Mouse (Mus musculus): Measurements from ENCODE around the gene Clk2. TPM values are rescaled to one million over a fixed set of nuclear protein-coding genes. Genes with fewer than 3 reads are reported as not detected.
"Not testable (repeated sequence)": the region's sequence is repeated elsewhere in the genome, so short reads cannot be mapped to it uniquely, and the experiment has no call there.

Clk2 gene
- total RNA-seq, 2 experiments from 2014 or later: 42.3 to 47.3 TPM

- DNase-seq (ENCODE audit: extremely low spot score in 1 of 2, low spot score in 2 of 2): peak in 1 of 2 experiments; percentile 31
- intact Hi-C loops (cut with DNase I): no loop called here
Observed at GRCm38 (mm10) chr3:89210162-89210561, 45.6 kb downstream of the Clk2 start.

DNA sequence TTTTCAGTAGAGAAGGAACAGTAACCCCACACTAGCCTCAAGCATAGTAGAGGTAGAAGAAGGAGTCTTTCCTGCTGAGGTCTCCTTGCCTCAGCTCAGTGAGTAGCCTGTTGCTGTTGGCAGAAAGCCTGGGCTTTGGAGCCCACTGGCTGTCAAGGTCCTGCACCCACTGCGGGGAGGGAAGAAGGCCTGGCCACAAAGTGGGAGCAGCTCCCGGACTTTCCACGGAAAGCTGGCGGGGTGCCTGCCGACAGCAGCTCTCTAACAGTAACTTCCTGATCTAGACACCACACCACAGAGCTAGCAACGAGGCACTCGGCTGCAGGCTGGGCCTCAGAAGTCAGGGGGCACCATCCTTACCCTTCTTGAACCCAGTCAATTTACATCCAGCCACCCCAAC is 46.1 kb downstream of the Clk2 start:
- DNase-seq (ENCODE audit: extremely low spot score in 1 of 2, low spot score in 2 of 2): peak in 1 of 2 experiments; percentile 76
- intact Hi-C loops (cut with DNase I): no loop called here

GRCm38 (mm10) chr3:89213803-89214530 is 49.4 kb downstream of the Clk2 start:
- intact Hi-C loops (cut with DNase I): no loop called here
- peak; percentile 91 to 95 for DNase-seq (ENCODE audit: extremely low spot score in 1 of 2, low spot score in 2 of 2)

GRCm38 (mm10) chr3:89214681-89215411 is 50.3 kb downstream of the Clk2 start, which contains the start of gene Thbs3:
TSS of gene Thbs3 (plus strand) at chr3:89215180.
- intact Hi-C loops (cut with DNase I): no loop called here
- peak in 1 of 2 experiments; percentile 63 for DNase-seq (ENCODE audit: extremely low spot score in 1 of 2, low spot score in 2 of 2)

- intact Hi-C loops (cut with DNase I): no loop called here
- peak; percentile 84 for DNase-seq (ENCODE audit: extremely low spot score in 1 of 2, low spot score in 2 of 2)
Observed at GRCm38 (mm10) chr3:89215853-89216252, 51.3 kb downstream of the Clk2 start.

DNA sequence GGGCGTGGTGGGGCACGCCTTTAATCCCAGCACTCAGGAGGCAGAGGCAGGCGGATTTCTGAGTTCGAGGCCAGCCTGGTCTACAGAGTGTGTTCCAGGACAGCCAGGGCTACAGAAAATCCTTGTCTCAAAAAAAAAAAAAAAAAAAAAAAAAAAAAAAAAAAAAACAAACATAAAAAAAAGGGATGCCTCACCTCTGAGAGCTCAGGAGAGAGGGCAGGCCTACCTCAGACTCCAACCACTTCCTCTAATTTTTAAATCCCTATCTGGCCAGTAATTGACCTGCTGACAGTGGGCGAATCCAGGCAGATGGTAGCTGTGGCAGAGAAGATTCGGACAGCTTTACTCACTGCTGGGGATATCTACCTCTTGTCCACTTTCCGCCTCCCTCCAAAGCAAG is 51.8 kb downstream of the Clk2 start:
- intact Hi-C loops (cut with DNase I); DNase-seq (ENCODE audit: extremely low spot score in 1 of 2, low spot score in 2 of 2): not testable (repeated sequence)

- intact Hi-C loops (cut with DNase I): no loop called here
- no peak for DNase-seq (ENCODE audit: extremely low spot score in 1 of 2, low spot score in 2 of 2)
Observed at GRCm38 (mm10) chr3:89218271-89218670, 53.7 kb downstream of the Clk2 start.

GRCm38 (mm10) chr3:89219546-89219945 is 55.0 kb downstream of the Clk2 start:
- DNase-seq (ENCODE audit: extremely low spot score in 1 of 2, low spot score in 2 of 2): no peak
- intact Hi-C loops (cut with DNase I): no loop called here

DNA sequence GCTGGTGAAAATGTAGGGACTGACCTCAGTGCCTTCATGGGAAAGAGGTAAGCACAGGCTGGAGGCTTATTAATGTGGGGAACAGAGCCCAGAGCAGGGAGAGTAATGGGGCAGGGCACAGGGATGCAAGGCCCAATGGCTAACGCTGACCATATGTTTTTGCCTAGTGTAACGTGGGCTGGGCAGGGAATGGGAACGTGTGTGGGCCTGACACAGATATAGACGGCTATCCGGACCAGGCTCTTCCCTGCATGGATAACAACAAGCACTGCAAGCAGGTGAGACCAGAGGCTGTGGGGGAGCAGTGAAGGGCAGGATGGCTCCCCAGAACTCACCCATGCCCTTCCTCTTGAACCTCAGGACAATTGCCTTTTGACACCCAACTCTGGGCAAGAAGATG is 56.6 kb downstream of the Clk2 start:
- intact Hi-C loops (cut with DNase I): no loop called here
- DNase-seq (ENCODE audit: extremely low spot score in 1 of 2, low spot score in 2 of 2): no peak

DNA sequence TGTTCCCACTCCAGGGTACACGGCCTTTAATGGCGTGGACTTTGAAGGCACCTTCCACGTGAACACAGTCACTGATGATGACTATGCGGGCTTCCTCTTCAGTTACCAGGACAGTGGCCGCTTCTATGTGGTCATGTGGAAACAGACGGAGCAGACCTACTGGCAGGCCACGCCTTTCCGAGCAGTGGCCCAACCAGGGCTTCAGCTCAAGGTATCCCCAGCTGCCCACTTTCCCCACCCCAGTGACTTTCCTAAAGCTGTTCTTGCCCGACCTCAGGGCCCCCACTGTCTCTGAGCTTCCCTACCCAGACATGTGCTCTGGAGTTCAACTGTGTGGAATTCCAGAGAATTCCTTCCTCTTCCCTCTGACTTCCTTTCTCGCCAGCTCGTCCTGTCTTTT is 60.2 kb downstream of the Clk2 start:
- DNase-seq (ENCODE audit: extremely low spot score in 1 of 2, low spot score in 2 of 2): peak in 1 of 2 experiments; percentile 27
- intact Hi-C loops (cut with DNase I): no loop called here

DNA sequence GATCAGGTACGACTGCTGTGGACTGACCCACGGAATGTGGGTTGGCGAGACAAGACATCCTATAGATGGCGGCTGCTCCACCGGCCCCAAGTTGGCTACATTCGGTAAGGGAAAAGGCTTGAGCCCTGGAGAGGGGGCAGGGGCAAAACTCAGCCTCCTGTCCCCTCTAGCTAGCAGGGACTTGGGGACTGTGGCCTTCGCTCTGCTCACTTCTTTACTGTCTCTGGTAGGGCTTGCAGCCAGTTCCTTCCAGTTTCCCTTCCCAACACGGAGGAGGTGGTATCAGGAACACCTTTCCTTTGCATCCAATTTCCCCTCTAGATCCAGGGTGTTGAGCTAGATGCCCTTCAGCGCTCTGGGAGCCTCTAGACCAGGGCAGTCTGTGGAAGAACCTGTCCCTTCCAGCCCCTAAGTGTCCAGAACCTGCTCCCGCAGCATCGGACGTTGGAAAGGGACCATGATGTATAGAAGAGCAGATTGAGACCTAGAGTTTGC is 60.8 kb downstream of the Clk2 start:
- DNase-seq (ENCODE audit: extremely low spot score in 1 of 2, low spot score in 2 of 2): peak in 1 of 2 experiments; percentile 17
- intact Hi-C loops (cut with DNase I): no loop called here

DNA sequence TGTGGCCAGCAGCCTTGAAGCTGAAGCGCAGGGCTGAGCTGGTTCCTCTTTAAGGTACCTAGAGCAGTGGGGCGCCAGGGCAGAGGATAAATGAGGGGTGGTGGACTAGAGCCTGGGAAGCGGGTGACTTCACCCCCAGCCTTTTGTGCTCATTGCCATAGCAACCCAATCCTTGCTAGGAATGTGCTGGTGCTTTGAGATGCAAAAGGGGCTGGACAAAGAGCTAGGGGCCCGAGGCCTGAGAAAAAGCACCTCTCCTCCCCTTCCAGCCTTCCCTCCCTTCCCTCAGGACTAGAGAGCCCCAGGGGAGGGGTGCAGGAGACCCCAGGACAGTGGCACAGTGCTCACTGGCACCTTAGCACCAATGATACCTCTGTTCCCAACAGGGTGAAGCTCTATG is 61.3 kb downstream of the Clk2 start:
- peak; percentile 39 to 69 for DNase-seq (ENCODE audit: extremely low spot score in 1 of 2, low spot score in 2 of 2)
- intact Hi-C loops (cut with DNase I): no loop called here

DNA sequence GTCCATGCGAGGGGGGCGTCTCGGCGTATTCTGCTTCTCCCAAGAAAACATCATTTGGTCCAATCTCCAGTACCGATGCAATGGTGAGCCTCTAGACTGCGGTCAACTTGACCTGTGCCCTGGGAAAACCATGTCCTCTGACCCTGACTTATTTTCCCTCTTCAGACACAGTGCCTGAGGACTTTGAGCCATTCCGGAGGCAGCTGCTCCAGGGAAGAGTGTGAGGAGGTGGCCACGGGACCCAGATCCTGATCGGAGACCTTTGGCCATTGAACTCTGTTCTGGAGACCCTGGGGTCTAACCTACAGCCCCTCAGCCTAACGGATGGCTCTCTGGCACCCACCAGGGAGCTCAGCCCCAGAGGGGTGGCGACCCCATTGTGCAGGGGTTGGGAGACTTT is 61.8 kb downstream of the Clk2 start:
- intact Hi-C loops (cut with DNase I): no loop called here
- DNase-seq (ENCODE audit: extremely low spot score in 1 of 2, low spot score in 2 of 2): peak in 1 of 2 experiments; percentile 25

Other genes starting within 250 kb of the Clk2 start
- gene Ash1l, start 214.2 kb upstream of the Clk2 start, total RNA-seq (2021): 10 to 100 TPM; 59.9 to 62.0 TPM
- 100 to 1,000 TPM; 116 to 120 TPM for gene Dap3, start 213.6 kb upstream of the Clk2 start, total RNA-seq (2021)
- gene Rusc1, start 71.5 kb upstream of the Clk2 start, total RNA-seq (2021): 100 to 1,000 TPM; 208 to 210 TPM
- under 1 TPM in 1 of 2 experiments, not detected in 1; 0.19 TPM for gene Gm43738, start 63.7 kb upstream of the Clk2 start, total RNA-seq (2021)
- 100 to 1,000 TPM; 165 to 177 TPM for gene Fdps, start 62.8 kb upstream of the Clk2 start, total RNA-seq (2021)
- not detected for gene Pklr, start 28.7 kb upstream of the Clk2 start, total RNA-seq (2021)
- gene Hcn3, start 4.6 kb upstream of the Clk2 start, total RNA-seq (2021): 10 to 100 TPM; 37.0 to 48.6 TPM
- 10 to 100 TPM; 80.5 to 81.1 TPM for gene Scamp3, start 12.7 kb downstream of the Clk2 start, total RNA-seq (2021)
- gene Fam189b, start 18.3 kb downstream of the Clk2 start, total RNA-seq (2021): 10 to 100 TPM; 59.6 to 66.2 TPM
- gene Gba, start 38.1 kb downstream of the Clk2 start, total RNA-seq (2021): 10 to 100 TPM; 66.2 to 68.0 TPM
- 10 to 100 TPM; 27.8 to 31.4 TPM for gene Thbs3, start 50.4 kb downstream of the Clk2 start, total RNA-seq (2021)
- 100 to 1,000 TPM in 1 of 2 experiments, 10 to 100 TPM in 1; 98.6 to 102 TPM for gene Mtx1, start 62.3 kb downstream of the Clk2 start, total RNA-seq (2021)
- gene Muc1, start 64.3 kb downstream of the Clk2 start, total RNA-seq (2021): 1 to 10 TPM in 1 of 2 experiments, under 1 TPM in 1; 0.58 to 1.8 TPM
- gene Krtcap2, start 81.2 kb downstream of the Clk2 start, total RNA-seq (2021): 10 to 100 TPM; 72.1 to 92.1 TPM
- gene Trim46, start 81.5 kb downstream of the Clk2 start, total RNA-seq (2021): 100 to 1,000 TPM; 112 to 118 TPM
- 10 to 100 TPM; 47.1 to 51.1 TPM for gene Dpm3, start 94.6 kb downstream of the Clk2 start, total RNA-seq (2021)
- gene Slc50a1, start 105.8 kb downstream of the Clk2 start, total RNA-seq (2021): 10 to 100 TPM; 17.9 to 22.3 TPM
- 1 to 10 TPM; 3.3 to 4.4 TPM for gene Efna1, start 116.3 kb downstream of the Clk2 start, total RNA-seq (2021)
- 10 to 100 TPM; 47.7 to 56.7 TPM for gene Efna3, start 158.2 kb downstream of the Clk2 start, total RNA-seq (2021)
- gene Efna4, start 173.2 kb downstream of the Clk2 start, total RNA-seq (2021): 1 to 10 TPM in 1 of 2 experiments, under 1 TPM in 1; 0.34 to 1.1 TPM
- gene Adam15, start 185.2 kb downstream of the Clk2 start, total RNA-seq (2021): 10 to 100 TPM; 93.0 to 96.9 TPM
- under 1 TPM; 0.39 to 0.41 TPM for gene Dcst2, start 197.2 kb downstream of the Clk2 start, total RNA-seq (2021)
- gene Dcst1, start 200.5 kb downstream of the Clk2 start, total RNA-seq (2021): not detected
- 1 to 10 TPM; 6.9 TPM for gene Zbtb7b, start 230.0 kb downstream of the Clk2 start, total RNA-seq (2021)
- not detected for gene Lenep, start 238.0 kb downstream of the Clk2 start, total RNA-seq (2021)
- gene Flad1, start 247.1 kb downstream of the Clk2 start, total RNA-seq (2021): 10 to 100 TPM; 31.9 to 32.7 TPM